Comparison of ENCODE assay signal across 18 mouse cellular contexts in the genomic region with DNA sequence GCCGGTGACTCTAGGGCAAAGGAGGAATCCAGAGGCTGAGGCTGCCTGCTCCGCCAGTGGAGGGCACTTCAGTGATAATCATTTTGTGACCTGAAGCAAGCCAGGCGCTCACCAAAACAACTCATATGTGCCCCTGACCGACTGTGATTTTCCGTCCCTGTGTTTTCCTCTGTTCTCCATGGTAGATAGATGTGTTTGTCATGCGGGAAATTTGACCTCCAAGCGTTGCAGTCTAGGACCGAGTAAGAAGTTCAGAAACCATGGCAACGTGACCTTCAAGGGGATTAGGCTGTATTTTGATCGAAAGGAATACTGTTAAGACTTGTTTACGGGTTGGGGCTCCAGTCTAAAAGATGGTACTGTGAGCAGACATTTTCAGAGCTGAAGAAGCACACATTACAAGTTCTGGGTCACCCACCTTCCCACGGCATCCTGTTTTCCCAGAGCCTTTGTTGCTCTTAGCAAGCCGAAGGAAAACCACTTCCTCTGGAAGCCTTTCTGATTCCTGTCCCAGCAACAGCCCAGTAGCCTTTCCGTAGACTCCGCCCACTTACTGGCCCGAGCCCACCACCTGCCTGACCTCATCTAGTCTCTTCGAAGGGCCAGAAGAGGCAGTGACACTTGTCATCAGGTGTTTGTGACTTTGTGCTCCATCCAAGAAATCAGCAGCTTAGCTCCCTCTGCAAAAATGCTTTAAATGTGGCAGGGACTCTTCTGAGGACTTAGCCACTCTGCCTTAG.
A peak's percentile ranks its signal among the peaks of the same experiment; 100 is the strongest.
DNase-seq lines count a peak whose midpoint lies in the region; ATAC-seq lines count a peak whose summit lies in the region.
"Had no signal": no experiment of that assay in that cellular context is flagged by ENCODE, and none has a peak within 500 bp of the region (broad histone marks: within the 10 kb centered on the region; RNA-seq: fewer than 3 reads in every experiment).

No protein-coding gene starts in this region.

- no peaks in the 10 kb centered on the region for H3K36me3 ChIP-seq in kidney, embryonic 16.5 days (ENCODE audit: insufficient read depth, low read length)
- H3K36me3 ChIP-seq in midbrain, embryonic 15.5 days (replicated peaks), result no peaks in the 10 kb centered on the region
- H3K36me3 ChIP-seq: embryonic facial prominence, embryonic 15.5 days; forebrain, embryonic 12.5 days; G1E; limb, embryonic 12.5 days; liver, embryonic 15.5 days had no signal

- H3K4me2 ChIP-seq in kidney, embryonic 16.5 days (replicated peaks; ENCODE audit: low read depth, low read length), result no peak overlapping the region
- no peak overlapping the region for H3K4me2 ChIP-seq in midbrain, embryonic 15.5 days
- H3K4me2 ChIP-seq: embryonic facial prominence, embryonic 15.5 days; forebrain, embryonic 12.5 days; limb, embryonic 12.5 days; liver, embryonic 15.5 days had no signal

- peak; percentile 26 for DNase-seq in gastrocnemius, postnatal 10 days
- no peak for DNase-seq in gastrocnemius, postnatal 4 days (ENCODE audit: low spot score in 2 of 2)
- DNase-seq in kidney, postnatal 14 days, result peak; percentile 32
- peak; percentile 55 for DNase-seq in adrenal gland, postnatal 14 days
- DNase-seq in cerebellum, adult 18-20 months, result no peak
- DNase-seq in spleen, postnatal 4 days (ENCODE audit: low spot score in 2 of 2), result no peak
- DNase-seq: cerebellum, postnatal 25 days; heart, postnatal 36 days; lung, postnatal 36 days; thymus, adult 2 months had no signal

- H3K4me3 ChIP-seq in kidney, embryonic 16.5 days (ENCODE audit: low read length), result no peak overlapping the region
- H3K4me3 ChIP-seq in midbrain, embryonic 15.5 days, result no peak overlapping the region
- H3K4me3 ChIP-seq: embryonic facial prominence, embryonic 15.5 days; forebrain, embryonic 12.5 days; limb, embryonic 12.5 days; liver, embryonic 15.5 days had no signal

- 51% methylated on average over 17 of the region's 17 CpGs for WGBS in kidney, embryonic 16.5 days
- WGBS in midbrain, embryonic 15.5 days, result 55% methylated on average over 17 of the region's 17 CpGs

- H3K9ac ChIP-seq in kidney, embryonic 16.5 days (replicated peaks; ENCODE audit: low read length), result no peak overlapping the region
- H3K9ac ChIP-seq in midbrain, embryonic 15.5 days, result no peak overlapping the region
- H3K9ac ChIP-seq: embryonic facial prominence, embryonic 15.5 days; forebrain, embryonic 12.5 days; limb, embryonic 12.5 days; liver, embryonic 15.5 days had no signal

- H3K9me3 ChIP-seq in kidney, embryonic 16.5 days (ENCODE audit: low read length), result no peaks in the 10 kb centered on the region
- H3K9me3 ChIP-seq in midbrain, embryonic 15.5 days, result no peaks in the 10 kb centered on the region
- H3K9me3 ChIP-seq: embryonic facial prominence, embryonic 15.5 days; forebrain, embryonic 12.5 days; G1E; limb, embryonic 12.5 days; liver, embryonic 15.5 days had no signal

- ATAC-seq in kidney, embryonic 16.5 days (ENCODE audit: low FRiP score, low TSS enrichment), result no peak
- ATAC-seq in midbrain, embryonic 15.5 days (replicated peaks), result peak; percentile 44; the same call in 1 of the 2 replicates
- ATAC-seq: inflammation-experienced regulatory T-cells, adult 6 months had no signal

- H3K27ac ChIP-seq in kidney, embryonic 16.5 days (ENCODE audit: low read length), result no peak overlapping the region
- H3K27ac ChIP-seq in midbrain, embryonic 15.5 days, result no peak overlapping the region
- H3K27ac ChIP-seq: embryonic facial prominence, embryonic 15.5 days; forebrain, embryonic 12.5 days; limb, embryonic 12.5 days; liver, embryonic 15.5 days had no signal

- no peaks in the 10 kb centered on the region for H3K27me3 ChIP-seq in kidney, embryonic 16.5 days (ENCODE audit: insufficient read depth, low read length)
- H3K27me3 ChIP-seq in midbrain, embryonic 15.5 days (replicated peaks), result no peaks in the 10 kb centered on the region
- H3K27me3 ChIP-seq: embryonic facial prominence, embryonic 15.5 days; forebrain, embryonic 12.5 days; limb, embryonic 12.5 days; liver, embryonic 15.5 days had no signal

- no peaks in the 10 kb centered on the region for H3K4me1 ChIP-seq in kidney, embryonic 16.5 days (ENCODE audit: insufficient read depth, low read length)
- 0 out of 2 replicates have a peak, but pooled peaks cover 4% of the 10 kb centered on the region for H3K4me1 ChIP-seq in midbrain, embryonic 15.5 days
- H3K4me1 ChIP-seq: embryonic facial prominence, embryonic 15.5 days; liver, embryonic 15.5 days had no signal

Comparison
In these comparisons a context has a peak if more than half of its experiments do, and no peak if none do; other contexts are left out.
1. DNase-seq: peak in gastrocnemius, postnatal 10 days (single experiment), kidney, postnatal 14 days (single experiment) and adrenal gland, postnatal 14 days (single experiment); none in gastrocnemius, postnatal 4 days (0 of 2), cerebellum, adult 18-20 months (0 of 2) and spleen, postnatal 4 days (0 of 2).